Mouse (Mus musculus): ENCODE results near the gene Aar2.
"Not testable (repeated sequence)": the region's sequence is repeated elsewhere in the genome, so short reads cannot be mapped to it uniquely, and the experiment has no call there.

The Aar2 gene

DNA sequence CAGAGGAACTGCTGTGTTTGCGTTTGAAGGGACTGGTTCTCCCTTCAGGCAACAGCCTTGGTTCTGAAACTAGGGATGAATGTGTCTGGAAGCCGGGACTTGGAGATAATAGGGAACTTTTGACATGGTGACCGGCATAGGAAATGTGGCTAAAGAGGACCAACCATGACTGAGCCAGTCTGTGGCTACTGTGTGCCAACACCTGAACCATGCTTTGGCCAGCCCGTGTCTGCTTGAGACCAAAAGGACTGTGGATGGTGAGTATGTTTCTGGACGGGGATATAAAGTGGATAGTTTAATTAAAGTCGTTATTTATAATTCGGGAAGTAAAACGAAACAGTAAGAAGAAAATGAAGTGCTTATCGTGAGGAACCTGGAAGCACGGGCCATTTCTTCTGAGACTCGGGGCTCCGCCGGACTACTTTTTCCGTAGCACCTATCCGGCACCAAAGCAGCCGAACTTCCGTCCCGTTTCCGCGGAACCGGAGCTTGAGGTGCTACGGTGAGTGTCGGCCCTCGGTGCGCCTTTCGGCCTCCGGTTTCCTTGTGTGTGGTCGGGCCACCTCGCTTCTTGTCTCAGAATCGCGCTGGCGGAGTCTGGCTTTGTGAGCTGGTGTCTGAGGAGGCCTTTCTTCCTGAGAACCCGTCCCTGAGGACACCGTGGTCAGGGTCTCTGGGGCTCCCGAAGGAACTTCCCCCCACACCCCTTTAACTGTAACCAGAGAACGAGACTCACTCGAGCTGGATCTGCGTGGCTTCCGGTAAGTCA is at the start of gene Aar2:
Gene Aar2 (plus strand): TSS at position 462 of the 769 bp plus-strand sequence.
- peak; percentile 85 for DNase-seq (ENCODE audit: extremely low spot score)

GRCm38 (mm10) chr2:156497915-156498314 is 49.5 kb upstream of the Aar2 start:
- DNase-seq (ENCODE audit: extremely low spot score): peak; percentile 60

GRCm38 (mm10) chr2:156501025-156501424 is 46.4 kb upstream of the Aar2 start:
- DNase-seq (ENCODE audit: extremely low spot score): no peak

DNA sequence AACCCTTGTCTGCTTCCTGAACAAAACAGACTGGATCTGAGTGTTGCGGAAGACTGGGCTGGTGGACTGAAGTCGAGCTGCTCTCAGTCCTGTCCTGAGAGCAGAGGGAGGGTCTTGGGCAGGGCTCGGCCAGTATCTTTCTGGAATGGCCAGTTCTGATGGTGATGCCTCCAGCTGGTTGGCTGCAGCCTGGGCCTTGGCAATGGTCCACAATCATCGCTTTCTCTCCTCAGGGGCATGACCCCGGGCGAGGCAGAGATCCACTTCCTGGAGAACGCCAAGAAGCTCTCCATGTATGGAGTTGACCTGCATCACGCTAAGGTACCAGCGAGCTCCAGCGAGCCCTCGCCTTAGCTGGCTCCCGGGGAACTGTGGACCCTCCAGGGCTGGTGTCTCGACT is 41.9 kb upstream of the Aar2 start:
- no peak for DNase-seq (ENCODE audit: extremely low spot score)

- DNase-seq (ENCODE audit: extremely low spot score): no peak
Measured at GRCm38 (mm10) chr2:156512028-156512427, 35.4 kb upstream of the Aar2 start.

- DNase-seq (ENCODE audit: extremely low spot score): no peak
Measured at GRCm38 (mm10) chr2:156512561-156512960, 34.8 kb upstream of the Aar2 start.

DNA sequence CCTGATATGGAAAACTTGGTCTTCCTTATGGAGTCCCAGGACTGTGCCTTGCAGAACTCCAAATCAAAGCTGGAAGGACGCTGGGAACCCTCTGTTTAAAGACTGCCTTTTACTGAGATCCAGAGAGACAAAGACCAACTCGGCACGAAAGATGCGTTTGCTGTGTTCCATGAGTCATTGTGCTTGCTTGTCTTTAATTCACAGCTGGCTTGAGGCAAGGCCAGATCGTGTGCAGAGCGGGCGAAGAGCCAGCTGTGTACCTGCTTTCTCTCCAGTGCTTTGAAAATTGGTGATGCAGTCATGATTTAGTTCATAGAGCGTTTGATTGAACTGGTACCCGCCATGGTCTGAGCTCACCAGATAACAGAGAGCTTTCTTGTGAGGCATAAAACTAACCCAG is 32.3 kb upstream of the Aar2 start:
- no peak for DNase-seq (ENCODE audit: extremely low spot score)

DNA sequence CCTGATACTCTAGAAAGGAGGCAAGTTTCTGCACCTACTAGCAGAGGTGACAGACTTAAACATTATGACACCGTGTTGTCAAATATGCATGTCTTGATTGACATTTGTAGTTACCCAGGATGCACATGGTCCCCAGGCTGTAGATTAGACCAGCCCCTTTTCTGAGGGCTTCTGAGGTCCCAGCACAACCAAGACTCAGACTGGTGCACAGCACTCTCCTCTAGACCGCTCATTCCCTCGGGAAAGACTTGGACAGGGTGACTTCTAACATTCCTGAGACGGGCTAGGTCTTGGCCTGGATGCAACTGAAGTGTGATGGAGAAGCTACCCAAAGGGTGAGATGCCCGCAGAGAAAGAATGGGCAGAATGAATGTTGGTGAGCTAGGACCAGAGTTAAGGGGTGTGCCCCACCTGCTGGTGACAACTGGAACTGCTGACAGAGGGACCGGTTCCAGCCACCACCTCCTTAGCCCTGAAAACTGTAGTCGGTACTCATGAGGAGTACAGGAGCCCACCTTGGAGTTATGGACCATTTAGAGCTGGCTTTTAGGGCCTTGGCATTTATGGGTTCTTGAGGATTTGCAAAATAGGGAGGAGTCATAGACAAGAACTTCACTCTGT is 31.7 kb upstream of the Aar2 start:
- peak; percentile 66 for DNase-seq (ENCODE audit: extremely low spot score)

- DNase-seq (ENCODE audit: extremely low spot score): not testable (repeated sequence)
Measured at GRCm38 (mm10) chr2:156516678-156517077, 30.7 kb upstream of the Aar2 start.

GRCm38 (mm10) chr2:156518306-156518705 is 29.1 kb upstream of the Aar2 start:
- no peak for DNase-seq (ENCODE audit: extremely low spot score)

GRCm38 (mm10) chr2:156519584-156519983 is 27.8 kb upstream of the Aar2 start:
- DNase-seq (ENCODE audit: extremely low spot score): no peak

DNA sequence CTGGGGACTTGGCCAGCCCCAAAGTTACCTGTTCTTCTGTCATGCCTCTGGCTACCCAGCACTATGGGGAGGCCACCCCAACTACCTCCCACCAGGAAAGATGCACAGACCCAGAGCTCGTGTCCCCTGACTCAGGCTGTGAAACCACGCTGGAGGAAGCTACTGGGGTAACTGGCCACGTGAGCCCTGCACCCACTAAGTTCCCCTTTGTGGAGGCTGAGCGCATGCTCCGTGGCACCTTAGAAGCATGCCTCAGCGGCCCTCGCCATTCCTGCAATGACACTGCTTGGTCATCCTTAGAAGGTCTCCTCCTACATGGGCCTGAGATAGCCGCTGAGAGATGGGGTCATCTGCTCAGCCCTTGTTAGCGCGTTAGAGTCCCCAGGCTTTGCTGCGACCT is 24.4 kb upstream of the Aar2 start:
- DNase-seq (ENCODE audit: extremely low spot score): no peak

- DNase-seq (ENCODE audit: extremely low spot score): no peak
Measured at GRCm38 (mm10) chr2:156524078-156524477, 23.3 kb upstream of the Aar2 start.

DNA sequence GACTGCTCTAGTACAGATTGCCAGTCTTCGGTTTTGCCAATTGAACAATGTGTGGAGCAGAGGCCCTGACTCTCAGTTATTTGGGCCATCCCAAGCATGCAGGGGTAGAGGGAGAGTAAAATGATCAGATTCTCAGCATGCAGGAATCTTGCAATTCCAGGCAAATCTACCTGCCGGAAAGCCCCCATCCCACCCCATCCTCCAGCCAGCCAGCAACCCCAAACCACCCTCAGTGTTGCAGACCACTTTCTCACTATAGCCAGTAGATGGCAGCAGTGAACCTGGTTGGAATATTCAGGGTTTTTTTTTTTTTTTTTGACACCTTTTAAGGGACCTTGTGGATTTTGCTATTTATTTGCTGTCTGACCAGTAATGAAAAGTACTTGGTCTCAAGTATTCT is 17.7 kb upstream of the Aar2 start:
- peak; percentile 17 for DNase-seq (ENCODE audit: extremely low spot score)

DNA sequence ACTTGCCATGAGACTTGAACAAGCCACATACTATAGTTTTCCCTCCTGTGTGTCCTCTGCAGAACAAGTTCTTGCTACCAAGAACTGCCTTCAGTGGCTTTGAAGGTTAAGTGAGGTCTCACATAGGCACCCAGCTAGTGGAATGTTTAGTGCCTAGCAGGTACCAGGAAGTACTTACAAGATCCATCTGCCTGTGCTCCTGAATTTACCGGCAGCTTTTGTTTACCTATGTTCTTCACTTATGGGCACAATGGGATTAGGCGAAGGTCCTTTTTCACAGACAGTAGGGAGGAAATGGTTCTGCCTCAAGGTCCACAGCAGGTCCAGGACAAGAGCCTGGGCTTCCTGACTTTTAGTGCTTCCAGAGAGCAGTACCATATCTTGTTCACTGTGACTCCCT is 14.2 kb upstream of the Aar2 start:
- no peak for DNase-seq (ENCODE audit: extremely low spot score)

DNA sequence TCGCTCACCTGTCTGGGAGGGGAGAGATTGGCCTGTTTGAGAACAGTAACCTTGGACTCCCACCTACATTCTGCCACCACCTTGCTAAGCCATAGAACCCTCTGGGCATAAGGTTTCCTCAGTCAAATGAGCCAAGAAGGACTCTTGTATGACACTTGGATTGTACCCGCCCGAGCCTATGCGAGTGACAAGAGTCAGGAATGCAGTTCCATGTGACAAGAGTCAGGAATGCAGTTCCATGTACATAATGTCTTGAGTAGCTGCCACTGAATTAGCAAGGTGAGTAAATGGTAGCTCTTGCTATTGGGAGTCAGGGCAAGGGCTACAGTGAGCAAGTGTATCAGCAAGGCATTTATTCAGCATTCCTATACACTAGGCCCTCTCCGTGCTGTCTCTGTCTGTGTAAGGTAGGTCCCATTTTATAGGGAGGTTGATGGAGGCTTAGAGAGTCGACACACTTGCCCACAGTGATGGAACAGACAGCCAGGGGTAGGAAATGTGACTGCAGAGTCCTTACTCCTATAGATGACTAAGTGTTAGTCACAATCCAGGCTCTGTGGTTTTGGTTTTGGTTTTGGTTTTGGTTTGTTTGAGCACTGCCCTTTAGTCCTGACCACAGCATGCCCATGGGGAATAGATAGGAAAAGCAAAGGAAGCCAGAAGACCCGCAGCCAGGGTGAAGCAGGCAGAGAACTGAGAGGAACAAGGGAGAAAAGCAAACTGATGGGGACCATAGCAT is 8.4 kb upstream of the Aar2 start:
- no peak for DNase-seq (ENCODE audit: extremely low spot score)

- no peak for DNase-seq (ENCODE audit: extremely low spot score)
Measured at GRCm38 (mm10) chr2:156540991-156541390, 6.4 kb upstream of the Aar2 start.

DNA sequence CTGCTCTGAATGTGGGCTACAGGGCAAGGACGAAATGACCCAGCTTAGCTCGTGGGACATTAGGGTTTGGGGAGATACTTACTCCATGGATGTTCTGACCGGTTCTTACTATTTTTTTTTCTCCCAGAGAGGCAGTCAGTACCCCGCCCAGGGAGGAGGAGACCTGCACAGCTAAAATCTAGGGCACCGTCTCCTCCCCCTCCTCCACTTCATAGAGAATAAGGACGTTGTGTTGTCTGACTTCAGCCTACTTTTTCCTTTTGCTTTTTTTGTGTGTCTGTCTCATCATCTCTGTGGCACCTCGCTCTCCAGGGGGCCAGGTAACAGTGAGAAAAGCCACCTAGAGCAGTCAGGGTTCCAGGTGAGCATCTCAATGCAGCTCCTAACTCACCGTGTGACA is 5.0 kb upstream of the Aar2 start:
- DNase-seq (ENCODE audit: extremely low spot score): no peak

GRCm38 (mm10) chr2:156543804-156544203 is 3.6 kb upstream of the Aar2 start:
- no peak for DNase-seq (ENCODE audit: extremely low spot score)

- DNase-seq (ENCODE audit: extremely low spot score): no peak
Measured at GRCm38 (mm10) chr2:156552421-156552820, 5.0 kb downstream of the Aar2 start.

- no peak for DNase-seq (ENCODE audit: extremely low spot score)
Measured at GRCm38 (mm10) chr2:156561808-156562207, 14.4 kb downstream of the Aar2 start.

DNA sequence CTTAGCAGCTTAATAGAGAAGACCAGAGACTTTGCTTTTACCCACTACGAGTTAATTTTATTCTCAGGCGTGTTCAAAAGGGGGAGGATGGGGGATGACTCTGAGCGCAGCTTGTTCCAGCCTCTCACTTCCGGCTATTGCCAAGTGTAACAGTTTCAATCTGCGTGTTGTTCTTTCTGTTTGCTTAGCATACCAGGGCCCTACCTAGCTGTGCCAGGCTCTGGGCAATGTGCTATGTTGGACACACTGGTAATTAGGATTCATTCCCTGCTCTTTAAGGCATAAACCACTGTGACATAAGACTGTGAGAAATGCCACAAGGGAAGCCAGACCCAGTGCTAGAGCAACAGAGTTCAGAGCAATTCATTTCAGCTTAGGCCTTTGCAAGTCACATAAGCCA is 16.2 kb downstream of the Aar2 start:
- no peak for DNase-seq (ENCODE audit: extremely low spot score)

DNA sequence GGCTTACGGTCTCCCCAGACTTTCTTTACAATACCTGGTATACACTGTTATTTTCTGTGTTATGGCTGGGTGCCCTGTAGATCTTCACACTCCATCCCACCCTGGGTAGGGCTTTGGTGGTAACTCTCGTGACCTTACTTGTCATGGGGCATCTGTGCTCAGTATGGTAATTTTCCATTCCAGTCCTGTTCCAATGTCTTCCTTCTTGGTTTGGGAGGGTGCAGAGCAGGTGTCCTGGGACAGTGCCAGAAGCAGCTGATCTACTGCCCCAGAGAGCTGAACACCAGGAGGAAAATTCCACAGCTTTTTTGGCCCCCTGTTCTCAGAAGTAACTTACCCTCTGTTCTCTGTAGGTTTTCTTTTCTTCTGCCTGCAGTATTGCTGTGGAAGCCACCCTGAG is 19.1 kb downstream of the Aar2 start:
- no peak for DNase-seq (ENCODE audit: extremely low spot score)

Data from embryo, embryonic 9.5 days (tissue).